Mouse (Mus musculus): Measurements from ENCODE around the gene Gulp1. TPM values are rescaled to one million over a fixed set of nuclear protein-coding genes. Genes with fewer than 3 reads are reported as not detected.

Gulp1 gene
- not detected for polyA plus RNA-seq (2017; shearing (Covaris generic))

DNA sequence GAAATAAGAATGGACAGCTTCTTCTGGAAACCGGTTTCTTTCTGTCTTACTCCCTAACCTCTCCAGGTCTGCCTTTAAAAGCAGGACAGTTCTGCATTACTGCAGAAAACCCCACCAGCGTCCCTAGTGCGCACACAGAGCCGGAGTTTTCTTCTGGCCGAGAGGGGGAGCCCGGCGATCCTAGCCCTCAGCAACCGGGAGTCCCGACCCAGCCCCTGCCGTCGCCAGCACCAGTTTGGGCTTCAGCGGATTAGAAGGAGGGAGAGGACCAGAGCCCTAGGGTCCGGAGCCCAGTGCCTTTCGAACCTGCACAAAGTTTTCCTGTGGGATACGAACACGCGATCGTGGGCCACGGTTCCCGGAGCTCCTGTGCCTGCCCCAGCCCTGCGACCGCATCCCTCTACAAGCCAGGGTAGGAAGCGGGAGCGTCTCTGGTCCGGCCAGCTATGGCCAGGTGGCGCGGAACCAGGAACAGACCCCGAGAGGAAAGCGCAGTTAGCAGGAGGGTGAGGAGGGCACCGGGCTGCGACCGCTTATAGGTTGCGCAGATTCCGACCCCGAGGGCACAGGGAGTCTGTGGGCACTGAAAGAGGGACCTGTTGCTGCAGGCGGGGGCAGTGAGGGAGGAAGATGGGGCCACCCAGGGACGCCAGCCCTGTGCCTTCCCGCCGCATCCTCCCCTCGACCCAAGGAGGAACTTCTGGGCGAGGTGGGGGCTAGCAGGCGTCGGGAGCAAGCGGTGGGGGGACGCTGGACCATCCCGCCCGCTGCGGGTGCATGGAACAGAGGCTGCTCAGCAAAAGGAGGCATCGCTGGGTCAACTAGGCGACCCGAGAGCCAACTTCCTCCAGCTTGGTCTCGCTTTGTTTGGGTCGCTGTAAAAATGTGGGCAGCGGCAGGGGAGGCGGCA, at the start of gene Gulp1:
Gene Gulp1 (plus strand): TSS at position 51 of the 910 bp plus-strand sequence.

Data from CD4-positive, CD25-positive, alpha-beta regulatory T cell (primary cell).